Mouse (Mus musculus) embryonic fibroblast, embryonic 13.5 days (primary cell): ENCODE results near the gene Oog4. TPM values are rescaled to one million over a fixed set of nuclear protein-coding genes. Genes with fewer than 3 reads are reported as not detected.
"Not testable (repeated sequence)": the region's sequence is repeated elsewhere in the genome, so short reads cannot be mapped to it uniquely, and the experiment has no call there.

Experiments used
- H3K27ac ChIP-seq: 2 replicates; pipeline ENCODE4 v1.5.1; 2012; ENCODE audit warnings: low read length, control low read depth, inconsistent platforms; ENCODE audit not compliant: insufficient read depth
- H3K4me1 ChIP-seq: 2 replicates; pipeline ENCODE4 v1.6.1; 2011; ENCODE audit warnings: low read length; ENCODE audit not compliant: control insufficient read depth, insufficient read depth
- H3K4me3 ChIP-seq: 2 replicates; pipeline ENCODE4 v1.5.1; 2011; ENCODE audit warnings: mild to moderate bottlenecking, control low read depth, low read length; ENCODE audit not compliant: insufficient read depth
- CTCF ChIP-seq: IDR thresholded peaks from 2 replicates; pipeline ENCODE4 v1.5.1; 2011; ENCODE audit warnings: mild to moderate bottlenecking, control low read depth, low read length, moderate library complexity, borderline replicate concordance; ENCODE audit not compliant: insufficient read depth
- POLR2A ChIP-seq: IDR thresholded peaks from 2 replicates; pipeline ENCODE4 v1.6.1; 2011; ENCODE audit warnings: low read depth, mild to moderate bottlenecking, control low read depth, low read length, moderate library complexity
- polyA plus RNA-seq: library from polyadenylated mRNA; stranded (reverse); fragments of >200 nt; gene quantifications from 2 replicates; pipeline ENCODE4 v1.2.4, GENCODE M21; 2011; ENCODE audit warnings: low read depth; ENCODE audit not compliant: missing spikeins, insufficient read length

Oog4 gene
- not detected in 2 replicates for polyA plus RNA-seq

- no peak within 1 kb of the TSS for H3K27ac ChIP-seq
- no peak within 1 kb of the TSS for H3K4me3 ChIP-seq
- no peaks in the 10 kb centered on the region for H3K4me1 ChIP-seq
- TF ChIP-seq CTCF (no peak), POLR2A (no peak)
These were observed at the start of gene Oog4 for GRCm38 (mm10) chr4:143450224-143450623. Gene Oog4 (minus strand): TSS chr4:143450324.

GRCm38 (mm10) chr4:143426770-143427169 lies 23.4 kb downstream of the Oog4 start:
- H3K27ac ChIP-seq, H3K4me3 ChIP-seq, H3K4me1 ChIP-seq: not testable (repeated sequence)

GRCm38 (mm10) chr4:143414121-143414520 lies 36.0 kb downstream of the Oog4 start:
- TF ChIP-seq POLR2A (no peak), CTCF (no peak)
- no peaks in the 10 kb centered on the region for H3K4me1 ChIP-seq
- no peak overlapping the region for H3K27ac ChIP-seq
- no peak overlapping the region for H3K4me3 ChIP-seq

- no peak for TF ChIP-seq POLR2A
- TF ChIP-seq CTCF: no peak
- H3K4me3 ChIP-seq: no peak overlapping the region
These were observed 36.5 kb downstream of the Oog4 start for GRCm38 (mm10) chr4:143413621-143414020.

GRCm38 (mm10) chr4:143412219-143413092 lies 37.7 kb downstream of the Oog4 start, which contains the start of gene Pramef8:
Gene Pramef8 (plus strand): TSS chr4:143412426.
- peak within 1 kb of the TSS; percentile 92 for H3K4me3 ChIP-seq
- H3K27ac ChIP-seq: peak within 1 kb of the TSS; percentile 89
- TF ChIP-seq CTCF (no peak), POLR2A (peak; percentile 70)
- no peaks in the 10 kb centered on the region for H3K4me1 ChIP-seq

More at GRCm38 (mm10) chr4:143413621-143414020, 36.5 kb downstream of the Oog4 start:
- Histone ChIP-seq H3K27ac (no peak overlapping the region), H3K4me1 (no peaks in the 10 kb centered on the region)

- TF ChIP-seq POLR2A (no peak; the same call in 1 of the 2 replicates), CTCF (no peak)
- Histone ChIP-seq H3K4me1 (no peaks in the 10 kb centered on the region), H3K27ac (no peak overlapping the region), H3K4me3 (peak overlapping the region; percentile 33)
These were observed 38.4 kb downstream of the Oog4 start for GRCm38 (mm10) chr4:143411566-143412218.

- no peak within 1 kb of the TSS for H3K27ac ChIP-seq
- H3K4me1 ChIP-seq: no peaks in the 10 kb centered on the region
- TF ChIP-seq POLR2A: no peak
- TF ChIP-seq CTCF: no peak
- no peak within 1 kb of the TSS for H3K4me3 ChIP-seq
These were observed 55.9 kb downstream of the Oog4 start, which contains the start of gene Pramel1 for GRCm38 (mm10) chr4:143394181-143394580. Gene Pramel1 (plus strand): TSS chr4:143394428.

GRCm38 (mm10) chr4:143388955-143389702 lies 61.0 kb downstream of the Oog4 start:
- H3K27ac ChIP-seq: no peak overlapping the region
- peak overlapping the region; percentile 7; the same call in 1 of the 2 replicates for H3K4me3 ChIP-seq
- TF ChIP-seq CTCF (no peak), POLR2A (no peak)
- H3K4me1 ChIP-seq: no peaks in the 10 kb centered on the region

Other genes starting within 250 kb of the Oog4 start
- gene Prdm2, start 237.3 kb downstream of the Oog4 start, polyA plus RNA-seq: 26.2 and 28.6 TPM in 2 replicates
- 163 and 184 TPM in 2 replicates for gene Pdpn, start 150.8 kb downstream of the Oog4 start, polyA plus RNA-seq
- gene Lrrc38, start 100.6 kb downstream of the Oog4 start, polyA plus RNA-seq: not detected in 2 replicates
- not detected in 2 replicates for gene Pramel1, start 55.9 kb downstream of the Oog4 start, polyA plus RNA-seq
- gene Pramef8, start 37.9 kb downstream of the Oog4 start, polyA plus RNA-seq: 22.9 and 25.8 TPM in 2 replicates
- gene Gm13043, start 61.0 kb upstream of the Oog4 start, polyA plus RNA-seq: not detected in 2 replicates
- gene Gm13040, start 85.6 kb upstream of the Oog4 start, polyA plus RNA-seq: not detected in 2 replicates
- not detected in 2 replicates for gene BC080695, start 101.4 kb upstream of the Oog4 start, polyA plus RNA-seq
- gene Gm13057, start 101.4 kb upstream of the Oog4 start, polyA plus RNA-seq: not detected in 2 replicates
- gene Gm13083, start 164.7 kb upstream of the Oog4 start, polyA plus RNA-seq: not detected in 2 replicates
- not detected in 2 replicates for gene Gm13088, start 206.9 kb upstream of the Oog4 start, polyA plus RNA-seq